Comparison of ENCODE assay signal across 8 mouse cellular contexts in the genomic region with DNA sequence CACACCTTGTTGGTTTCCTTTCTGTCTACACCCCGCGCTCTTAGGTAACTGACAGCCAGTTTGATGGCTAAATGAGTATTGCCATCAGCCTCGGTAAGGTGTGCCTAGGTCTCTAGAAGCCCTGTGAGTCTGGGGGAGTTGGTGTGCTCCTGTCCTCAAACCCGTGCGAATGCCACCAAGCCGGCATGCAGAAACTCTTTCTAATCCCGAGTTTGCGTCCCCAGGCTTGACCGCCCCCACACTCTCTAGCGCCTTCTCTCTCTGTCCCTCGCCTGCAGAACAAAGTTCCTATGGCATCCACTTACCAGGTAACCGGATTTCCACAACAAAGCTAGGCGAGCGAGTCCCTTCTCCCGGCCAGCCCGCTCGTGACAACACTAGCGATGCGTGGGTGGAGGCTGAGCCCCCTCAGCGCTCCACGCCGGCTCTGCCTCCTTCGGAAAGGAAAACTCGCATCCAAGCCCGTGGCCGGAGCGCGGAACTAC. TPM values are rescaled to one million over a fixed set of nuclear protein-coding genes. Genes with fewer than 3 reads are reported as not detected.
DNase-seq lines count a peak whose midpoint lies in the region; ATAC-seq and TF ChIP-seq lines count a peak whose summit lies in the region.

No protein-coding gene starts in this region.

- peaks cover 34% of the 10 kb centered on the region for H3K27me3 ChIP-seq in heart, embryonic 11.5 days (ENCODE audit: control insufficient read depth, insufficient read depth, low read length)
- peaks cover 10% of the 10 kb centered on the region for H3K27me3 ChIP-seq in limb, embryonic 11.5 days (ENCODE audit: control insufficient read depth, insufficient read depth, low read length)

- peak overlapping the region; percentile 99 for H3K4me2 ChIP-seq in heart, embryonic 11.5 days
- H3K4me2 ChIP-seq in limb, embryonic 11.5 days (ENCODE audit: low read depth, severe bottlenecking), result peak overlapping the region; percentile 99

- H3K9me3 ChIP-seq in heart, embryonic 11.5 days (replicated peaks; ENCODE audit: control insufficient read depth, low read length), result no peaks in the 10 kb centered on the region
- no peaks in the 10 kb centered on the region for H3K9me3 ChIP-seq in limb, embryonic 11.5 days (ENCODE audit: control insufficient read depth, low read length)

- DNase-seq in heart, postnatal 14 days, result no peak
- peak; percentile 27 for DNase-seq in CD4-positive helper T cell, adult 2 months (ENCODE audit: low read depth, low spot score)
- DNase-seq in limb, embryonic 11.5 days (ENCODE audit: low spot score), result no peak
- peak; percentile 65 for DNase-seq in neural tube, embryonic 10.5 days (ENCODE audit: extremely low spot score, low spot score)
- DNase-seq in layer of hippocampus, adult 9-11 months, result no peak
- no peak for DNase-seq in layer of hippocampus, postnatal 25 days (ENCODE audit: extremely low spot score in 1 of 2, low spot score in 1 of 2)

- under 1% methylated on average over 28 of the region's 28 CpGs for WGBS in heart, embryonic 11.5 days (ENCODE audit: insufficient replicate concordance)
- WGBS in limb, embryonic 11.5 days, result under 1% methylated on average over 28 of the region's 28 CpGs

- peaks cover 8% of the 10 kb centered on the region for H3K4me1 ChIP-seq in heart, embryonic 11.5 days (ENCODE audit: control insufficient read depth, insufficient read depth, low read length)
- peaks cover 11% of the 10 kb centered on the region; the same call in 1 of the 2 replicates for H3K4me1 ChIP-seq in embryonic fibroblast, embryonic 13.5 days (ENCODE audit: control insufficient read depth, insufficient read depth, low read length)
- peaks cover 12% of the 10 kb centered on the region for H3K4me1 ChIP-seq in limb, embryonic 11.5 days (ENCODE audit: control insufficient read depth, insufficient read depth, low read length)

- no peak for TF ChIP-seq CTCF in embryonic fibroblast, embryonic 13.5 days (IDR thresholded peaks at IDR 0.05; ENCODE audit: borderline replicate concordance, insufficient read depth, low read length)

- ATAC-seq in heart, embryonic 11.5 days (replicated peaks; ENCODE audit: insufficient number of reproducible peaks, low FRiP score, low TSS enrichment), result no peak
- no peak for ATAC-seq in limb, embryonic 11.5 days (ENCODE audit: insufficient number of reproducible peaks, low FRiP score, low TSS enrichment, low read depth)

- peak; percentile 23; the same call in 1 of the 2 replicates for TF ChIP-seq POLR2A in embryonic fibroblast, embryonic 13.5 days (IDR thresholded peaks at IDR 0.05; ENCODE audit: low read depth, low read length)

- intact Hi-C loops in heart, postnatal 14 days (cut with DNase I), result no loop called here

- peak overlapping the region; percentile 72 for H3K9ac ChIP-seq in heart, embryonic 11.5 days (ENCODE audit: low read depth, low read length)
- peak overlapping the region; percentile 70 for H3K9ac ChIP-seq in limb, embryonic 11.5 days (ENCODE audit: low read length)

- H3K36me3 ChIP-seq in heart, embryonic 11.5 days (ENCODE audit: control insufficient read depth, insufficient read depth, low read length), result no peaks in the 10 kb centered on the region
- H3K36me3 ChIP-seq in limb, embryonic 11.5 days (ENCODE audit: control insufficient read depth, insufficient read depth, low read length), result no peaks in the 10 kb centered on the region

- no peak overlapping the region for H3K27ac ChIP-seq in heart, embryonic 11.5 days (ENCODE audit: low read depth, low read length)
- peak overlapping the region; percentile 15 for H3K27ac ChIP-seq in embryonic fibroblast, embryonic 13.5 days (ENCODE audit: insufficient read depth, low read length)
- H3K27ac ChIP-seq in limb, embryonic 11.5 days (replicated peaks; ENCODE audit: low read depth, low read length), result no peak overlapping the region

- H3K4me3 ChIP-seq in heart, embryonic 11.5 days (ENCODE audit: low read depth, low read length), result peak overlapping the region; percentile 59
- H3K4me3 ChIP-seq in embryonic fibroblast, embryonic 13.5 days (ENCODE audit: insufficient read depth, low read length), result peak overlapping the region; percentile 87
- peak overlapping the region; percentile 54 for H3K4me3 ChIP-seq in limb, embryonic 11.5 days (ENCODE audit: low read depth, low read length)

RNA-seq across cellular contexts. Expression of gene Glis3, which starts 0.5 kb away (rescaled TPM):
- 0.49 and 1.3 TPM in 2 replicates for polyA plus RNA-seq in heart, embryonic 11.5 days (2014; fragmentation: Nextera tagmentation; extraction: Ambion mirVana)
- total RNA-seq in heart, postnatal 14 days (2021), result 1 to 10 TPM; 1.2 to 1.3 TPM
- 26.0 and 31.6 TPM in 2 replicates for polyA plus RNA-seq in embryonic fibroblast, embryonic 13.5 days (2011; ENCODE audit: insufficient read length, low read depth, missing spikeins)
- 2.7 and 3.2 TPM in 2 replicates for polyA plus RNA-seq in limb, embryonic 11.5 days (2014; fragmentation: Nextera tagmentation; extraction: Ambion mirVana)
- 10 to 100 TPM; 17.9 to 18.9 TPM for total RNA-seq in layer of hippocampus, postnatal 25 days (2021)

Comparison
In these comparisons a context has a peak if more than half of its experiments do, and no peak if none do; other contexts are left out.
1. DNase-seq: peak in CD4-positive helper T cell, adult 2 months (single experiment) and neural tube, embryonic 10.5 days (single experiment); none in heart, postnatal 14 days (0 of 2), limb, embryonic 11.5 days (single experiment), layer of hippocampus, adult 9-11 months (single experiment) and layer of hippocampus, postnatal 25 days (0 of 2).
2. Peak in every context shown above with its lines, with median percentiles within 50 percentile points of each other: H3K4me3 ChIP-seq.